Mouse (Mus musculus) CD4-positive naive resting alpha-beta T cell, adult 57 days (primary cell): ENCODE measurements around the gene Ppp3r2. TPM values are rescaled to one million over a fixed set of nuclear protein-coding genes. Genes with fewer than 3 reads are reported as not detected.

ENCODE experiments used
- total RNA-seq: library from RNA; stranded (reverse); gene quantifications from one replicate; pipeline ENCODE4 v1.2.4, GENCODE M21; 2023

Gene Ppp3r2
- not detected for total RNA-seq

DNA sequence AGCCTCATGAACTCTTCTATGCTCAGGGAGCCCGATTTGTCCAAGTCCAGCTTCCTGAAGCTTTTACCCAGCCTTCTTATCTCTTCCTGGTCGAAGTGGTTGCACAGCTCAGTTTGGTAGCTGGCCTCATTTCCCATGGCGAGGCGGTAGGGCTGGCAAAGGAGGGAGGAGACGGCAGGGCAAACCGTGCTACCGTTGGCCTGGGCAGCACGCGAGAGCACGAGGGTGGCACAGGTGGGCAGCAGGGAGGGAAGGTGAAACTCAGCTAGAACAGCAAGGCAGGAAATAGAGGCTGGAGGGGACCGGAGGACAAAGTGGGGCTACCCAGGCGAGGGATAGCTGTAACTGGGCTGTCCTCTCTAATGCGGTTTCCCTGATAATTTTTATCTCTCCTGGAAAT, at the start of gene Ppp3r2:
Gene Ppp3r2 (minus strand): TSS at position 213 of the 400 bp plus-strand sequence.

DNA sequence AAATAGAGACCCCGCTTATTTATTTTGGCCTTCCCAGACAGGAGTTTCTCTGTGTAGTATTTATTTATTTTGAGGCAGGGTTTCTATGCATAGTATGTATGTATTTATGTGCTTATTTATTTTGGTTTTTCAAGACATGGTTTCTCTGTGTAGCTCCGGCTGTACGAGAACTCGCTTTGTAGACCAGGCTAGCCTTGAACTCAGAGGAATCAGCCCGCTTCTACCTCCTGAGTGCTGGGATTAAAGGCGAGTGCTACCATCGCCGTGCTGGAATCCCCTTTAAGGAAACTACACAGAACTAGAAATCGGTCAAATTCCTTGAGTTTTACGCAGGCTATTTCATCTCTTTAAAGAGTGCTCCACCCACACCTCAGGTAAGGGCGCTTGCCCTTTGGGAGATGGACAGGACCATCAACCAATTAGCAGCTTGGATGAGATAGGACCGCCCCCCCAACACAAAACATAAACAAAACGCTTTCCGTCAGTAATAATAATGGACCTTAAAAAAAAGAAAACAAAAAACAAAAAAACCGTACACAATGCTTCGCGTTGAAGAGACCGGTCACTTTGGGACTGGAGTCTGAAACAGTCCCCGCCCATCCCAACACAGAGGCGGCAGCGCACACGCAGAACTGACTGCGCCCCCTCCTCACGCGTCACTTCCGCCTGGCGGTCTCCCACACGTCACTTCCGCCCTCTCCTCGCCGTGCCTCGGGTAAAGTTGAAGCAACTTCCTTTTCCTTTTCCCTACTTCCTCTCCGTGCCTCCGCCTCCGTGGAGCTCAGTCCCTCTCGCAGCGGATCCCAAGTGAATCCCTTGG, 50.3 kb downstream of the Ppp3r2 start, which contains the start of gene Rnf20:
Gene Rnf20 (plus strand): TSS at position 688 of the 820 bp plus-strand sequence.

Other genes with a start within 250 kb of the Ppp3r2 start
- gene Acnat1, start 208.1 kb downstream of the Ppp3r2 start, total RNA-seq, result not detected
- gene Baat, start 175.5 kb downstream of the Ppp3r2 start, total RNA-seq, result not detected
- gene Mrpl50, start 160.9 kb downstream of the Ppp3r2 start, total RNA-seq, result 11.3 TPM
- 3.1 TPM for gene Zfp189, start 160.8 kb downstream of the Ppp3r2 start, total RNA-seq
- not detected for gene Aldob, start 132.5 kb downstream of the Ppp3r2 start, total RNA-seq
- not detected for gene Tmem246, start 84.1 kb downstream of the Ppp3r2 start, total RNA-seq
- 151 TPM for gene Rnf20, start 50.0 kb downstream of the Ppp3r2 start, total RNA-seq
- gene Grin3a, start 163.7 kb upstream of the Ppp3r2 start, total RNA-seq, result not detected